Mouse (Mus musculus) adrenal gland, postnatal 10 days (tissue): ENCODE measurements around the gene Zdhhc18. TPM values are rescaled to one million over a fixed set of nuclear protein-coding genes. Genes with fewer than 3 reads are reported as not detected.

Experiments used
- DNase-seq: peaks from one replicate; pipeline ENCODE4 v3.0.0; 2021; ENCODE audit warnings: mixed read lengths
- total RNA-seq, 2 experiments: library from RNA; stranded (reverse); gene quantifications; 2 replicates each; pipeline ENCODE4 v1.2.3; 2021

The Zdhhc18 gene
- total RNA-seq, 2 experiments from 2014 or later, result 25.3 to 26.0 TPM

DNA sequence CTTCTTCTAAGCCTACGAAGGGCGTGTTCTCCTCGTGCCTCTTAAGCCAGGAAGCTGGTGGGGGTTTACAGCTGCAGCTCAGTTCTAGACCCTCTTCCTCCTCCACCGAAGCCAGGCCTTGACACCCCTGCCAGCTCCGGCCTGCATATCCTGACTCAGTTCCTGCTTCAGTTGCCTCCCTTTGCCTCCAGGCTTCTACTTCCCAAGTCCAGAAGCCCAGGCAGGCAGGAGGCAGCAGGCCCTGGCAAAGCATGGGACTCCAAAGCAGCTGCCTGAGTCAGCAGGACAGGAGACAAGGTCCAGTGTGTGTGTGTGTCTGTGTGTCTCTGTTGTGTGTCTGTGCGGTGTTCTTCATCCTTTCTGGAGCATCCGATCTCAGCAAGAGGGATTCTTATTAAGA is 45.8 kb downstream of the Zdhhc18 start:
- no peak for DNase-seq

DNA sequence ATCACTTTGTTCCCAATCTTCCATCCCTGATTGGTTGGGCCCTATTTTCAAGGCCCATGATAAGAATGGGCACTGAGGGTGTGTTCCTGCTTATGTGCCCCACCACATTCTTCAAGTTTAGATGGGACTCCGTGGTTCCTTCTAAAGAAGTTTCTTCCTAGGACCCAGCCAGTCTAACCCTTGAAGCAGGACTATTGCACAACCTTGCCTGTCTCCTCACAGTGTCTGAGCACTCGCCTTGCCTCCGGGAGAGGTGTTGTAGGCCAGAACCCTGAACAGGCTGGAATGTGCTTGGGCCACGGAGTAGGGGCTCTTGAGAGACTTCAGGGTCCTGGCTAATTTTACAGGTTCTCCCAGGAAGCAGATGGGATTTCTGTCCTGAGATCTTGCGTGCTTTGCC is 46.9 kb downstream of the Zdhhc18 start:
- no peak for DNase-seq

DNA sequence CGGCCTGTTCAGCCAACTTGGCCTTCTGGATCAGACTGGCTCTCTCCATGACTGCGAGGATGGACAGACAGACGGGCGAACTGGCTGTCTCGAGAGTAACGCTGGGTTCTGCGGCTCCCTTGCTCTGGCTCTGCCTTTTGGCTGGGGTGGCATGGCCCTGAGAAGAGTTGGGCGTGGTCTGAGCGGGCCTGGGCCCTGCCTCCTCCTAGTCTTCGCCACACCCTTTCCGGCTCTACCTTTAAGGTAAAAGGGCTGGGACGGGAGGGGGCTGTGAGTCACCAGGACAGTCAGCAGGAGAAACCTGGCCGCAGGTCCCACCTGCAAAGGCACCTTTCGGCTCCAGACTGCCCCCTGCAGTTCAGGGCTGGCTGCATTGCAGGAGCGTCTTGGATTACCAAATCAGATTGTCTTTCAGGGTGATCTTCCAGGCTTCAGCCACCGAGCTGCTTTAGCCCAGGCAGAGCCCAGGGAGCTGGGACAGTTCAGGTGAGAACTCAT is 48.2 kb downstream of the Zdhhc18 start, which contains the start of gene Sfn:
Gene Sfn, minus strand, starts transcription at position 448 of the 498 bp plus-strand sequence.
- peak; percentile 61 for DNase-seq

DNA sequence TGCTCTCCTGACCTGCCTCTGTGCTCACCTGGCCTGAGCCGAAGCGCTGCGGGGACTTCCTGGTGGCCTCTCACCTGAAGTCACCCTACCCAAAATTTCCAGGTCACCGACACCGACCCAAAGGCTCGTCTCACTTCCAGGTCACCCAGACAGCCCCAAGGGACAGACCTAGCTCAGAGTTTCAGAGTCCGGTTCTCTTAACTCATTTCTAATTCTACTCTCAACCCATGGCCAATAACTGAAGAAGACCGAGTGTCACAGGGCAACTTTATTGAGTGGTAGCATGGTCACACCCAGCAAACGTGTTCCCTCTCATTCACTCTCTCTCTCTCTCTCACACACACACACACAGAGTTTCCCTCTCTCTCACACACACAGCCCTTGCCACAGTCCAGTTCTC is 49.6 kb downstream of the Zdhhc18 start:
- DNase-seq, result no peak

DNA sequence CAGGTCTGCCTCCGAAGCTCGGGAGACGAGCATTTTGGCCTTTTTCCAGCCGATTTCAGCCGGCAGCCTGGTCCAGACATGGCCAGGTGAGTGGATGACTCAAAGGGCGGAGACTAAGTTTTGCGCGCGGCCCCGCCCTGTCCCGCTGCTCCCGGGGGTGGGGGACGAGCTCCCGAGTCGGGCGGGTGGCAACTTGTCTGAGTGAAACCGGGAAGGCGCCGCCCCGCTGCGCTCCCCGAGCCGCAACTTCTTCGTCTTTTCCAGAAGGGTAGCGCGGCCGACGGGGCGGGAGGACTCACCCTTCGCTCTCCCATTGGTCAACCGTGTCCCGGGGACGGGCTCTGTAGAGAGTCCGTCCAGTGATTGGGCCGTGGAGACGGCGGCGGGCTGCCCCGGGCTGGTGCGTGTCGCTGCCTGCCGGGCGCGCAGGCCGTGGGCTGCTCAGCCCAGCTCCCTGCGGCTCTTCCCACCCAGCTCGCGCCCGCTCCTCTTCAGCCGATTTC is 50.3 kb downstream of the Zdhhc18 start:
- peak; percentile 94 for DNase-seq

DNA sequence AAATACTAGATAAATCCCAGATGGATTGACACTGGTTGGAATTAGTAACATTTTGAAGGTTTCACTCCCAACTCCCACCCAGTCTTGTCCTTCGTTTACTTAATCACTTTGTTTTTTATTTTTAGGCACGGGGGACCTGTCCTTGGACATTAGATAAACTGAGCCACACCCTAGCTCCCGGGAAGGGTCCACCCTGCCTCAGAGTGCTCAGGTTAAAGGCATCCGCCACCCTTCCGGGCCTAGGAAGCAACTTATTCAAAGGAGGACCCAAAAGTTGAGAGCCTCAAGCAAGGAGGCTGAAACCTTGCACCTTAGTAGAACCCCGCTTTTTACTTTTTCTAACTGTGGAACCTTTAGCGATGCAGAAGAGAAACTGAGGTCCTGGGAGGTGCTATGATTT is 50.8 kb downstream of the Zdhhc18 start:
- no peak for DNase-seq

DNA sequence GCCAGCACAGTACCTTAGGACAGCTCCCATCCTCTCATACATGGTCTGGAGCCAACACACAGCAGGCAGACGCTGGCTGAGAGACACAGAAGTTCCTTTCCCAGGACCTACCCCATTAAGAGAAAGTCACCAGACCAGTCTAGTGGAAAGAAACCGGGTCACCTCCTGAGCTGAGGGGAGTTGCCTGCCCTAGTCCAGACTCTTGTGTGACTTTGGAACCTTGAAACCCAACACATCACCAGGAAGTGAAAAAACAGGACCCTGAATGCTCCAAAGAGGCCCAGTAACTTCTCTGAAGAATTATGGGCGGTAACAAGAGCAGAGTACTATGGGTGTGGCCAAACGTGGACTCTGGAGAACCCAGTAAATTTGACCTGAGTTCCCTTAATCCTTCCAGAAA is 51.3 kb downstream of the Zdhhc18 start:
- DNase-seq, result no peak

DNA sequence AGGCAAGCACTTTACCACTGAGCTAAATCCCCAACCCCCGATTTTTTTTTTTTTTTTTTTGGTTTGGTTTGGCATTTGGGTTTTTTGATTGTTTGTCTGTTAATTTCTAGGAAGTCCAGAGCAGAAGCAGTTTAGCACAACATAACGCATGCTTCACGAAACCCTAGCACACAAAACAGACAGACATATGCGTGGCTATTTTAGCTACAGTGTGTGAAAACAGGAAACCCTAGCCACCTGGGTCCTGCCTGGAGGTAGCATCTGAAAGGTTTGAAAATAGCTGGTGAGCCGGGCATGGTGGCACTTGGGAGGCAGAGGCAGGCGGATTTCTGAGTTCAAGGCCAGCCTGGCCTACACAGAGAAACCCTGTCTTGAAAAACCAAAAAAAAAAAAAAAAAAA is 53.9 kb downstream of the Zdhhc18 start:
- DNase-seq, result no peak

DNA sequence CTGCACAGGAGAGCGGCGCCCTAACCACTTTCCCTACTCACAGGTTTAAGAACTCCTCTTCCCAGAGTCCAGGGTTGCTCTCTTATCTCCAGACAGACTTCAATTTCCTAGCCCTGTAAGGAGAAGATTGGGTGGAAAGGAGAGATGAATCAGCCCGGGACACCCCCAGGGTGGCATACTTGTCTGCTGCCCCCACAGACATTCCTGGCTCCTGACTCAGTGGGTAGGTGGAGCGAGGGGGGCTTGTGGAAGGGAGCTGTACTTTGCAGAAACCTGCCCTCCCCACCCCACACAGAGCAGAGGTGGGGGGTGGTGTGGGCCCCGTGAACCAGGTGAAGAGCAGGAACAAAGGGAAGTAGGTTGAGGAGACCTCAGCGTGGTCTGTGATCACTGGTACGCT is 54.4 kb downstream of the Zdhhc18 start:
- no peak for DNase-seq

DNA sequence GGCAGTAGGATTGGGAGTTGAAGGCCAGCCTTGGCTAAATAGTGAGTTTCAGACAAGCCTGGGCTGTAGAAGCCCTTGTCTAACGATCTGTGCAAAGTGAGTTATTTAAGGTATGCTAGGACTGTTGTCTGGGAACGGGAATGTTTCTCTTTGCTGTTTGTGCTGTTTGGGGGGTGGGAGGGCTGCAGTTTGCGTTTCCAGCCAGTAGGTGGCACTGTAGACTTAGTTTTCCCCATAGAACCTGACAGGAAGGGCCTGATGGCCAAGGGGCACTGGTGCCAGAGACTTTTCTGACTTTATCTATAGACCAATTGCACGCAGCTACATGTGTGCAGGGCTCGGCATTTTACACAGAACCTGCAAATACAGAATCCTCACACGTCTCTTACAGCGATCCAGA is 57.4 kb downstream of the Zdhhc18 start:
- peak; percentile 83 for DNase-seq

DNA sequence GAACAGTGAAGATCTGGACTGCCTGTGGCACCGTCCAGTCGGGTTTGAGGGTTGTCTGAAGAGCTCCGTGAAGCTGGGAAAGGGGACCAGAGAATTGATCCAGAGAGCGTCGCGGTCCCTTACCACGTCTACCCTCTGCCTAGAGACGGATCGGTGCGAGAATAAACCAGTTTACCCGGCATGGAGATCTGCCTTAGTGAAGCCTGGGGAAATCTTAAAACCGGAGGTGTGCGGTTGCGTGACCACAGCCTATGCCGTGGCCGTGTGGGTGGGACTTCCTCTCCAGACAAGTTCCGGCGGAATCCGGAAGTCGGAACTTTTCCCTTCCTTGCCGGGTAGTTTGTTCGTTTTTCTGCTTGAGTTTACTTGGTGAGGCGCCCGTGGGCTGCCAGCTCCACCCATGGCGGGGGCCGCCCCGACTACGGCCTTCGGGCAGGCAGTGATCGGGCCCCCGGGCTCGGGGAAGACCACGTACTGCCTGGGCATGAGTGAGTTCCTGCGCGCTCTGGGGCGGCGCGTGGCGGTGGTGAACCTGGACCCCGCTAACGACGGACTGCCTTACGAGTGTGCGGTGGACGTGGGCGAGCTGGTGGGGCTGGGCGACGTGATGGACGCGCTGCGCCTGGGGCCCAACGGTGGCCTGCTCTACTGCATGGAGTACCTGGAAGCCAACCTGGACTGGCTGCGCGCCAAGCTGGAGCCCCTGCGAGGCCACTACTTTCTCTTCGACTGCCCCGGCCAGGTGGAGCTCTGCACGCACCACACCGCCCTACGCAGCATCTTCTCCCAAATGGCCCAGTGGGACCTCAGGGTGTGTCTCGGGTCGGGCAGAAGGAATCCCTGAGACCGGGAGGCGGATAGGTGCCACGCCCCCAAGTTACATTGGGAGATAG is 65.6 kb downstream of the Zdhhc18 start, which contains the start of gene Gpn2:
Gene Gpn2, plus strand, starts transcription at position 304 of the 893 bp plus-strand sequence.
- DNase-seq, result peak; percentile 91

DNA sequence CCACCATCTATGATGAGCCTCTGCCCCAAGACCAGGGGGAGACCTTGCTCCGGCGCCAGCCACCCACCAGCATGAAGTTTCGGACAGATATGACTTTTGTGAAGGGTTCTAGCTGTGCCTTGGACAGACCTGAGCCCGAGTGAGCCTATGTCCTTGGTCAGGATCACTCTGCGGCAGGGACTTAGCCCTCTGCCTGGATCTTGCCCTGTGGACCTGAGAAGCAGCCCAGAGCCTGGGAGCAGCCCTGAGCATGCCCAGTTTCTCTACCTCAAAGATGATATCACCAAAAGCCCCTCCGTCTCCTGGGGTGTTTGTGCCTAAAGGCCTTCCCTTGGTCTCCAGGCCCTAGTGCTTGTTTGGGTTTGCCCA is 66.3 kb downstream of the Zdhhc18 start:
- DNase-seq, result no peak

DNA sequence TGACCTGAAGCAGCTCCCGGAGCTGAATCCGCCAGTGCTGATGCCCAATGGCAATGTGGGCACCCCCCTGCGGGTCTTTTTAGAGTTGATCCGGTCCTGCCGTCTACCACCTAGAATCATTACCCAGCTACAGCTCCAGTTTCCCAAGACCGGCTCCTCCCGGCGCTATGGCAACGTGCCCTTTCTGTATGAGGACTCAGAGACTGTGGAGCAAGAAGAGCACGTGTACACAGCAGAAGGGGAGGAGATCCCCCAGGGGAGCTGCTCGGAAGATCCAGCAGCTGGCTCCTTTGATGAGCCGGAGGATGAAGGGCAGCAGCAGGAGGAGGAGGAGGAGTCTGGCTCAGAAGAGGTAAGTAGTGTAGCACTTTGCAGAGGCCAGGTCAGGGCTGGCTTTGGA is 72.0 kb downstream of the Zdhhc18 start:
- no peak for DNase-seq

DNA sequence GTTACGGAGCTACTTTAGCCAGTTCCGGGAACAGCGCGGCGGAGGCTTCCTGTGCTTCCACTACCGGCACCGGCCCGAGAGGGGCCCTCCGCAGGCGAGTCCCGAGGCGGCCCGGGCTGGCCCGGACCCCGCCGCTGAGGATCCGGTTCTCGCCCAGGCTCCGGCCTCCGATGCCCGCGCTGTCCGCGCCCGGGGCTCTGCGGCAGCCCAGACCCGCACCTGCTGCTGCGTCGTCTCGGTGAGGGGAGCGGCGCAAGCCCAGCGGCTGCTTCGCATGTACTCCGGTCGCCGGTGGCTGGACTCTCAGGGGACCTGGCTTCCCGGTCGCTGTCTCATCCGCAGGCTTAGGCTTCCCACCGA is 75.1 kb downstream of the Zdhhc18 start:
- DNase-seq, result no peak

DNA sequence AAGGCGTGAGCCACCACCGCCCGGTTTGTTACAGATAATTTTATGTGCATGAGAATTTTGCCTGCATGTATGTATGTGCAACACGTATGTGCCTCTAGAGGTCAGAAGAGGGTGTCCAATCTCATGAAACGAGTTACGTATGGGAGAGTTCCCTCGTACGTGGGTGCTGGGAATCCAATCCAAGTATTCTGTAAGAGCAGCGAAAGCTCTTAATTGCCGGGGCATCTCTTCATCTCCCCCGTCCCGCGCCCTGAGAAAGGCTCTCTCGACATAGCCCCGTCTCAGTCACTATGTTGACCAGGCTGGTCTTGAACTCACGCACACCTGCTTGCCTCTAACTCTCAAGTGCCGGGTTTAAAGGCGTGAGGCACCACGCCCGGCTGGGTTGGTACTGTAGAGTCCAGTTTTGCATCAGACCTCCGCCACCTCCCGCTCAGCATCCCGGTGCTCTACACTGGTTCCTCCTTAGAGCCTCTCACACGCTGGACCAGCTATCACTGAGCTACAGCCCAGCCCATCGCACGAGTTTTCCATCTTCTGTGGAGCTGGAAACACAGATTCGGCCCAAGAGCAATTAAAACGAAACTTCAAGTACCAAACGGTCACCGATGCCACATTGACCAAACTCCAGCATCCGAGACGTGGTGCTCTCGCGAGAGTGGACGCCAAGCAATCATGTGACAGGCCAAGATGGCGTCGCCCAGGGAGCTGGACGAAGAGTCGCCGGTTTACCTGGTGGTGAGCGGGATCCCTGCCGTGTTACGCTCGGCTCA is 75.7 kb downstream of the Zdhhc18 start, which contains the start of gene Gpatch3:
Gene Gpatch3, plus strand, starts transcription at position 676 of the 773 bp plus-strand sequence.
- DNase-seq, result peak; percentile 94

DNA sequence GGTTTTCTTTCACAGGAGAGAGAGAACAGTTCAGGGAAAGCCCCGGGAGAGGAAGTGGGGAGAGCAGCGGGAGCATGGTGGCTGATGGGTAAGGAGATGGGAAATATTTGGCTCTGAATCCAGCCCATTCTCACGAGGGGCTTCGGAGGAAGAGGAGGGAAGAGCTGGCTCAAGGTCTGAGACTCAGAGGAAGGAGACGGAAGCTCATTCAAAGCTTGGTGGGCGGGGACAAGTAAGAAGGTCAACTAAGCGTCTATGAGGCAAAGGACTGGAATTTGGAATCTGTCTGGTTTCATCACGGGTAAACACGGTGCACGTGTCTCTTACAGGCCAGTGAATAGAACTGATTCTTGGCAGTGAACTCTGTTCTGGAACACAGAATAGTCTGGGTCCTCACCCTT is 79.9 kb downstream of the Zdhhc18 start:
- peak; percentile 65 for DNase-seq

DNA sequence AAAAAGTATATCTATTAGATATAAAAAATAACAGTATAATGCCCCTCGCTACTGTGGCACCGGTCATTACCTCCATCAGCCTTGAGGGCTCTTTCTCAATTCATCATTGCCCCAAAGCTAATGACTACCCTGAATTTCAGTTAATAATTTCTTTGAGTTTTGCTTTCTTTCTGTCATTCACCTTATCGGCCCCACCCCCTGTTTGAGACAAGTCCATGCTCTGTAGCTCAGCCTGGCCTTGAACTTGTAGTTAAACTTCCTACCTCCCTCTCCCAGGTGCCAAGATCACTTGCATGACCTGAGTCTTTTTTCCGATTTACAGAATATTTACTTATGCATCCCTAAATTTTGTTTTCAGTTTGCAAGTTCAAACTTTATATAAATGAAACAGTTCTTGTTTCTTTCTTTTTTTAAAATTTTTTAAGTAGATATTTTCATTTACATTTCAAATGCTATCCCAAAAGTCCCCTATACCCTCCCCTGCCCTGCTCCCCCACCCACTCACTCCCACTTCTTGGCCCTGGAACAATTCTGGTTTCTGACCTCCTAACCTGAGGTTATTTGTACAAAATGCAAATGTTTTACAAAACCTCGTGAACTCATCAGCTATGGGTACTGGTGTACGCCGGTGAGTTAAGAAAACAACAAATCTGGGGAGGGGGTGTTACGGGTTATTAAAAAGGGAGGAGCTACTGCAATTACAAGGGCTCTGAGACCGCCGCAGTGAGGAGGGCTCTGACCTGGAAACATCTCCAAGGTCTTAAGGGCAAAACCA is 80.5 kb downstream of the Zdhhc18 start:
- DNase-seq, result no peak

DNA sequence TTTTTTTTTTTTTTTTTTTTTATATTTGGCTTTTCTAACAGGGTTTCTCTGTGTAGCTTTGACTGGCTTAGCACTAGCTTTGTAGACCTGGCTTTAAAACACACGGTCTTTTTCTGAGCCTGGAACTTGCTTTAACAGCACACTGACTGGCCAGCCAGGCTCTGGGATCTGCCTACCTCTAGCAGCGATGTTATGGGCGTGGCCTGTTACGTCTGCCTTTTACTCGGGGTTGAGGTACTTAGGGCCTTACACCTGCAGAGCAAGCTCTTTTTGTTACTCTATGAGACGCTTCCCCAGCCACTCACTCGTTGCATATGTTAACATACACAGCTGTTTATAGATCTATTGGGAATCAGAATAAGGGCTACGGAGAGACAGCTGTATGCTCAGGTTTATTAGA is 82.7 kb downstream of the Zdhhc18 start:
- DNase-seq, result no peak

DNA sequence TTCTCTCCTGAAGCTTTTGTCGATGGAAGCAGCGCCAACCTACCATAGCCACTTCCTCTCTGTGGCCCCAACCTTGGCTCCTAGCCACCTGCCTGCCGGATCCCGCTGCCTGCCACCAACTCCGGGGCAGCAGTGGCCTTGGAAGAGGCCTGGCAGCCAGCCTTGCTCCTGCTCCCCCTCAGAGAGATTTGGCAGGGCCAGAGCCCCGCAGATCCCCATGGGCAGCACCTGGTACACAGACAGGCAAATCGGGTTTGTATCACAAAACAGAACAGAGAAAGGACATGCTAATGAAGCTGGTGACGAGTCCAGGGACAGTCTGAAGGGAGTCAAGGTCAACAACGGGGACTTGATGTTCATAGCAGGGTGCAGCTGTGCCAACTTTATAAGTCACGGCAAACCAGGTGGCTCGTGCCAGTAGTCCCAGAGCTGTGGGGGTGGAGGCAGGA is 86.8 kb downstream of the Zdhhc18 start:
- DNase-seq, result peak; percentile 90

DNA sequence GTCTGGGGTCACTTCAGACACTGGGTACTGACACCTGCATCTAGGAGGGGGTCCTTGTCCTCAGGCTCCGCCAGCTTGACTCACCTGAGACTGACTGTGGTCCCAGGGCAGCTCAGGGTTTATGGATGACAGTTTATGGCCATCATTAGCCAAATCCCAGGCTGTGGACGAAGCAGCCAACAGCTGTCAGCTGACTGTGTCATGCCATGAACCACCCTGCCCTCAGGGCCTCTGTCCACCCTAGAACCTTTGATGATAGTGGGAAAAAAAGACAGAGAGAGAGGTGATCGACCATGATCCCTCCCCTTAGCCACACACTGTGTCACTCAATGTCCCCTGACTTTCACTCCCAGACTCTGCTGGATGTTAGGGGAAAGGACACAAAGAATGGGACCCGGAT is 88.3 kb downstream of the Zdhhc18 start:
- no peak for DNase-seq

DNA sequence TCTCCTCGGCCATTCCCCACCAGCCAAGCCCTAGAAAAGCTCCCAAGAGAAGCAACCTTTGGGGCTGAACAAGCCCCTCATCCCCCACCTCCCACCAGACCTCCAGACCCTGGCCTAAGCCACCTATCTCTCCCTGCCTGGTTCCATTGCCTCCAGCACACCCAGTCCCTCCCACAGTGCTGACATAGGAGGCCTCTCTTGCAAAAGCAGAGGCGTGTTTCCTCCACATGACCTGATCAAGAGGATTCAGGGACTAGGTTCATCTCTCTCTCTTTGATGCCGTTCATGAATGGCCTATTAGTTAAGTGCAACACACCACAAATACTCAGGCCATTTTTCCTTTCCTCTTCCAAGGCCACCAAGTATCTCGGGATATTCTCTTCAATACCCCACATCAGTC is 90.1 kb downstream of the Zdhhc18 start:
- no peak for DNase-seq
